Mouse (Mus musculus): Measurements from ENCODE around the gene Lalba.

DNA sequence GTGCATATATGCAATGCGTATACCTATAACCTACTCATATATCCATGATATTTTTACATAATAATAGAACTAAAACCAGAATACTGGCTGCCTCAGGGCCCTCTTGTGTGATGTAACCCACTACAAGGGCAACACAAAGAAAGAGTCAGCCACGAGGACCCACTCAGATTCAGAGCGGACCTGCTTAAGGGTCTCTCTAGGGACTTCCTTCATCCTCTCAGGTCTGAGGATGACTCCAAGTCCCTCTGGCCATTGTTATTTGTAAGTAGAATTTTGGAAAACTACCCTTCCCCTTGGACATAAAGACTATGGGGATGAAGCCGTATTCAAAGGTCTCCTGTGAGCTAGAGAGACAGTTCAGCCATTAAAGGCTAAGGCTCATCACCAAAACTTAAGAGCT lies 12.9 kb downstream of the Lalba start, which contains the start of gene OR5BS1P:
- TF ChIP-seq CTCF (IDR thresholded peaks at IDR 0.05; ENCODE audit: borderline replicate concordance, control insufficient read depth, extremely low read depth, insufficient read depth, low read length, poor library complexity), result no peak
- TF ChIP-seq POLR2A (IDR thresholded peaks at IDR 0.05; ENCODE audit: control insufficient read depth, extremely low read depth, insufficient read depth, low read length, poor library complexity), result no peak

Measured in thymus, adult 2 months (tissue).